ENCODE assay signal across 19 mouse cellular contexts in genomic region chr5:9702656-9703384, GRCm38 (mm10). TPM values are rescaled to one million over a fixed set of nuclear protein-coding genes. Genes with fewer than 3 reads are reported as not detected.
DNase-seq lines count a peak whose midpoint lies in the region; ATAC-seq and TF ChIP-seq lines count a peak whose summit lies in the region.
"Had no signal": no experiment of that assay in that cellular context is flagged by ENCODE, and none has a peak within 500 bp of the region (broad histone marks: within the 10 kb centered on the region; RNA-seq: fewer than 3 reads in every experiment).

No protein-coding gene starts in this region.

- H3K4me2 ChIP-seq in kidney, postnatal 0 days (ENCODE audit: low read length) = no peak overlapping the region
- H3K4me2 ChIP-seq in forebrain, postnatal 0 days (ENCODE audit: low read depth) = no peak overlapping the region
- H3K4me2 ChIP-seq in neural tube, embryonic 14.5 days (ENCODE audit: low read depth, low read length) = no peak overlapping the region
- H3K4me2 ChIP-seq: heart, embryonic 15.5 days; limb, embryonic 12.5 days; liver, embryonic 15.5 days had no signal

- no peak overlapping the region for H3K9ac ChIP-seq in kidney, postnatal 0 days (ENCODE audit: low read depth, low read length)
- H3K9ac ChIP-seq in forebrain, postnatal 0 days = no peak overlapping the region
- no peak overlapping the region for H3K9ac ChIP-seq in neural tube, embryonic 14.5 days (replicated peaks; ENCODE audit: low read depth, low read length)
- H3K9ac ChIP-seq: heart, embryonic 15.5 days; limb, embryonic 12.5 days; liver, embryonic 15.5 days had no signal

- ATAC-seq in kidney, postnatal 0 days (replicated peaks; ENCODE audit: low FRiP score, low read depth) = no peak
- peak; percentile 67 for ATAC-seq in forebrain, postnatal 0 days
- peak; percentile 80 for ATAC-seq in neural tube, embryonic 14.5 days (ENCODE audit: low read depth)
- ATAC-seq: inflammation-experienced regulatory T-cells, adult 6 months; Patski had no signal

- H3K27me3 ChIP-seq in kidney, postnatal 0 days (ENCODE audit: insufficient read depth, low read length) = no peaks in the 10 kb centered on the region
- H3K27me3 ChIP-seq in forebrain, postnatal 0 days (ENCODE audit: insufficient read depth, low read length) = 0 out of 2 replicates have a peak, but pooled peaks cover 3% of the 10 kb centered on the region
- no peaks in the 10 kb centered on the region; the same call in 1 of the 2 replicates for H3K27me3 ChIP-seq in midbrain, embryonic 10.5 days (ENCODE audit: low read depth, poor library complexity, severe bottlenecking)
- H3K27me3 ChIP-seq in neural tube, embryonic 14.5 days (ENCODE audit: control insufficient read depth, insufficient read depth, low read length) = no peaks in the 10 kb centered on the region
- H3K27me3 ChIP-seq: heart, embryonic 15.5 days; limb, embryonic 12.5 days; liver, embryonic 15.5 days; Patski had no signal

- peak; percentile 9 for DNase-seq in kidney, postnatal 0 days (ENCODE audit: low spot score)
- DNase-seq in kidney, adult 8-10 months = no peak
- peak; percentile 18 for DNase-seq in forebrain, postnatal 0 days
- DNase-seq in midbrain, embryonic 10.5 days (ENCODE audit: low spot score) = no peak
- DNase-seq in spleen, postnatal 10 days (ENCODE audit: low spot score in 2 of 2) = no peak
- DNase-seq in gastrocnemius, adult 8-10 months (ENCODE audit: low spot score in 2 of 2) = no peak
- no peak for DNase-seq in gastrocnemius, postnatal 4 days (ENCODE audit: low spot score in 2 of 2)
- DNase-seq: cerebellum, adult 8-10 months; gastrocnemius, postnatal 14 days; kidney, postnatal 10 days; lung, postnatal 36 days had no signal

- no peaks in the 10 kb centered on the region for H3K36me3 ChIP-seq in kidney, postnatal 0 days (ENCODE audit: insufficient read depth, low read length)
- H3K36me3 ChIP-seq in forebrain, postnatal 0 days (ENCODE audit: insufficient read depth) = no peaks in the 10 kb centered on the region
- H3K36me3 ChIP-seq in midbrain, embryonic 10.5 days = peaks cover 5% of the 10 kb centered on the region; the same call in 1 of the 2 replicates
- no peaks in the 10 kb centered on the region for H3K36me3 ChIP-seq in neural tube, embryonic 14.5 days (ENCODE audit: control insufficient read depth, insufficient read depth, low read length)
- H3K36me3 ChIP-seq: embryonic facial prominence, embryonic 10.5 days; heart, embryonic 15.5 days; limb, embryonic 12.5 days; liver, embryonic 15.5 days had no signal

- WGBS in kidney, postnatal 0 days = 15% methylated on average over 3 of the region's 3 CpGs
- 13% methylated on average over 3 of the region's 3 CpGs for WGBS in forebrain, postnatal 0 days
- 13% methylated on average over 3 of the region's 3 CpGs for WGBS in midbrain, embryonic 10.5 days
- 5% methylated on average over 3 of the region's 3 CpGs for WGBS in neural tube, embryonic 14.5 days

- no peaks in the 10 kb centered on the region for H3K9me3 ChIP-seq in kidney, postnatal 0 days (replicated peaks; ENCODE audit: low read length)
- H3K9me3 ChIP-seq in forebrain, postnatal 0 days (ENCODE audit: low read length) = no peaks in the 10 kb centered on the region
- peaks cover 6% of the 10 kb centered on the region; the same call in 1 of the 2 replicates for H3K9me3 ChIP-seq in midbrain, embryonic 10.5 days (replicated peaks)
- no peaks in the 10 kb centered on the region for H3K9me3 ChIP-seq in neural tube, embryonic 14.5 days (ENCODE audit: control insufficient read depth, low read length)
- H3K9me3 ChIP-seq: embryonic facial prominence, embryonic 10.5 days; heart, embryonic 15.5 days; limb, embryonic 12.5 days; liver, embryonic 15.5 days had no signal

- H3K4me1 ChIP-seq in kidney, postnatal 0 days (replicated peaks; ENCODE audit: insufficient read depth, low read length) = no peaks in the 10 kb centered on the region
- H3K4me1 ChIP-seq in forebrain, postnatal 0 days (ENCODE audit: insufficient read depth) = no peaks in the 10 kb centered on the region
- H3K4me1 ChIP-seq in midbrain, embryonic 10.5 days = peaks cover 27% of the 10 kb centered on the region
- no peaks in the 10 kb centered on the region for H3K4me1 ChIP-seq in neural tube, embryonic 14.5 days (ENCODE audit: control insufficient read depth, insufficient read depth, low read length)
- H3K4me1 ChIP-seq: embryonic facial prominence, embryonic 10.5 days; heart, embryonic 15.5 days; limb, embryonic 12.5 days; liver, embryonic 15.5 days had no signal

- TF ChIP-seq CTCF in kidney, postnatal 0 days (IDR thresholded peaks at IDR 0.05; ENCODE audit: low read depth) = no peak
- TF ChIP-seq CTCF in forebrain, postnatal 0 days (IDR thresholded peaks at IDR 0.05; ENCODE audit: low read depth) = no peak

- no peak overlapping the region for H3K4me3 ChIP-seq in kidney, postnatal 0 days (replicated peaks; ENCODE audit: low read depth, low read length)
- H3K4me3 ChIP-seq in forebrain, postnatal 0 days (ENCODE audit: low read depth, low read length) = no peak overlapping the region
- no peak overlapping the region for H3K4me3 ChIP-seq in midbrain, embryonic 10.5 days
- H3K4me3 ChIP-seq in neural tube, embryonic 14.5 days (ENCODE audit: low read depth, low read length) = no peak overlapping the region
- H3K4me3 ChIP-seq: embryonic facial prominence, embryonic 10.5 days; heart, embryonic 15.5 days; limb, embryonic 12.5 days; liver, embryonic 15.5 days; myocyte had no signal

- no peak overlapping the region for H3K27ac ChIP-seq in kidney, postnatal 0 days
- H3K27ac ChIP-seq in forebrain, postnatal 0 days (ENCODE audit: low read depth, low read length) = no peak overlapping the region
- H3K27ac ChIP-seq in midbrain, embryonic 10.5 days (replicated peaks) = peak overlapping the region; percentile 69
- no peak overlapping the region for H3K27ac ChIP-seq in neural tube, embryonic 14.5 days (ENCODE audit: low read depth, low read length)
- H3K27ac ChIP-seq: embryonic facial prominence, embryonic 10.5 days; heart, embryonic 15.5 days; limb, embryonic 12.5 days; liver, embryonic 15.5 days had no signal

RNA-seq across cellular contexts. Expression of gene Grm3, which starts 22.1 kb away (rescaled TPM):
- polyA plus RNA-seq in kidney, postnatal 0 days (2015; fragmentation: Nextera tagmentation; extraction: Ambion mirVana) = 0.13 and 0.30 TPM in 2 replicates
- 105 and 150 TPM in 2 replicates for total RNA-seq in forebrain, postnatal 0 days (2014; rRNA removed)
- 44.6 and 66.5 TPM in 2 replicates for polyA plus RNA-seq in forebrain, postnatal 0 days (2015; fragmentation: Nextera tagmentation; extraction: Ambion mirVana)
- polyA plus RNA-seq in midbrain, embryonic 10.5 days (2016; fragmentation: Nextera tagmentation; extraction: Ambion mirVana) = 1.7 and 4.0 TPM in 2 replicates
- 31.7 and 40.3 TPM in 2 replicates for polyA plus RNA-seq in neural tube, embryonic 14.5 days (2014; fragmentation: Nextera tagmentation; extraction: Ambion mirVana)
- total RNA-seq in gastrocnemius, adult 8-10 months (2022) = not detected
- under 1 TPM in 1 of 2 experiments, not detected in 1; 0.12 TPM for total RNA-seq in gastrocnemius, postnatal 4 days (2021)
- polyA plus RNA-seq: inflammation-experienced regulatory T-cells, adult 6 months; myocyte had no signal

Comparison
In these comparisons a context has a peak if more than half of its experiments do, and no peak if none do; other contexts are left out.
1. DNase-seq: peak in kidney, postnatal 0 days (single experiment) and forebrain, postnatal 0 days (single experiment); none in kidney, adult 8-10 months (0 of 2), midbrain, embryonic 10.5 days (single experiment), spleen, postnatal 10 days (0 of 2), gastrocnemius, adult 8-10 months (0 of 2) and gastrocnemius, postnatal 4 days (0 of 2).